Mouse (Mus musculus): ENCODE measurements around the gene Iars2. TPM values are rescaled to one million over a fixed set of nuclear protein-coding genes. Genes with fewer than 3 reads are reported as not detected.

Gene Iars2
- polyA plus RNA-seq, 1 experiment from 2014 or later: 86.6 TPM

GRCm38 (mm10) chr1:185358211-185358610, 29.0 kb upstream of the Iars2 start:
- H3K27me3 ChIP-seq (replicated peaks; ENCODE audit: control insufficient read depth, insufficient read depth, low read length): no peaks in the 10 kb centered on the region
- peaks cover 8% of the 10 kb centered on the region; the same call in 1 of the 2 replicates for H3K36me3 ChIP-seq (ENCODE audit: control insufficient read depth, insufficient read depth, low read length)
- H3K9ac ChIP-seq (ENCODE audit: low read depth, low read length): no peak overlapping the region
- no peak overlapping the region for H3K27ac ChIP-seq (ENCODE audit: low read length)
- H3K4me3 ChIP-seq (ENCODE audit: low read length): no peak overlapping the region
- ATAC-seq: no peak
- H3K9me3 ChIP-seq (ENCODE audit: control insufficient read depth, low read length): no peaks in the 10 kb centered on the region
- no peak overlapping the region for H3K4me2 ChIP-seq (ENCODE audit: low read depth, low read length)
- WGBS: 88% methylated on average over 4 of the region's 4 CpGs
- peaks cover 7% of the 10 kb centered on the region; the same call in 1 of the 2 replicates for H3K4me1 ChIP-seq (ENCODE audit: control insufficient read depth, insufficient read depth, low read length)

GRCm38 (mm10) chr1:185356246-185356645, 27.1 kb upstream of the Iars2 start:
- Histone ChIP-seq H3K9me3 (ENCODE audit: control insufficient read depth, low read length) (no peaks in the 10 kb centered on the region), H3K27me3 (replicated peaks; ENCODE audit: control insufficient read depth, insufficient read depth, low read length) (no peaks in the 10 kb centered on the region), H3K4me1 (ENCODE audit: control insufficient read depth, insufficient read depth, low read length) (no peaks in the 10 kb centered on the region), H3K4me2 (ENCODE audit: low read depth, low read length) (no peak overlapping the region), H3K9ac (ENCODE audit: low read depth, low read length) (no peak overlapping the region), H3K27ac (ENCODE audit: low read length) (no peak overlapping the region), H3K36me3 (ENCODE audit: control insufficient read depth, insufficient read depth, low read length) (peaks cover 8% of the 10 kb centered on the region; the same call in 1 of the 2 replicates), H3K4me3 (ENCODE audit: low read length) (no peak overlapping the region)
- ATAC-seq: no peak
- WGBS: 92% methylated on average over 8 of the region's 8 CpGs

GRCm38 (mm10) chr1:185354731-185355130, 25.5 kb upstream of the Iars2 start:
- Histone ChIP-seq H3K4me3 (ENCODE audit: low read length) (no peak overlapping the region), H3K27ac (ENCODE audit: low read length) (no peak overlapping the region), H3K27me3 (replicated peaks; ENCODE audit: control insufficient read depth, insufficient read depth, low read length) (no peaks in the 10 kb centered on the region), H3K4me2 (ENCODE audit: low read depth, low read length) (no peak overlapping the region), H3K36me3 (ENCODE audit: control insufficient read depth, insufficient read depth, low read length) (peaks cover 6% of the 10 kb centered on the region; the same call in 1 of the 2 replicates), H3K9me3 (ENCODE audit: control insufficient read depth, low read length) (no peaks in the 10 kb centered on the region), H3K4me1 (ENCODE audit: control insufficient read depth, insufficient read depth, low read length) (no peaks in the 10 kb centered on the region), H3K9ac (ENCODE audit: low read depth, low read length) (no peak overlapping the region)
- no peak for ATAC-seq
- WGBS: 89% methylated on average over 4 of the region's 4 CpGs

GRCm38 (mm10) chr1:185353351-185353750, 24.2 kb upstream of the Iars2 start:
- H3K9ac ChIP-seq (ENCODE audit: low read depth, low read length): no peak overlapping the region
- 95% methylated on average over 8 of the region's 8 CpGs for WGBS
- no peak overlapping the region for H3K4me3 ChIP-seq (ENCODE audit: low read length)
- no peak for ATAC-seq
- H3K9me3 ChIP-seq (ENCODE audit: control insufficient read depth, low read length): no peaks in the 10 kb centered on the region
- H3K36me3 ChIP-seq (ENCODE audit: control insufficient read depth, insufficient read depth, low read length): no peaks in the 10 kb centered on the region; the same call in 1 of the 2 replicates
- no peak overlapping the region for H3K4me2 ChIP-seq (ENCODE audit: low read depth, low read length)
- no peaks in the 10 kb centered on the region for H3K4me1 ChIP-seq (ENCODE audit: control insufficient read depth, insufficient read depth, low read length)
- no peaks in the 10 kb centered on the region for H3K27me3 ChIP-seq (replicated peaks; ENCODE audit: control insufficient read depth, insufficient read depth, low read length)
- H3K27ac ChIP-seq (ENCODE audit: low read length): no peak overlapping the region

GRCm38 (mm10) chr1:185352151-185352550, 23.0 kb upstream of the Iars2 start:
- Histone ChIP-seq H3K4me2 (ENCODE audit: low read depth, low read length) (no peak overlapping the region), H3K27ac (ENCODE audit: low read length) (no peak overlapping the region), H3K27me3 (replicated peaks; ENCODE audit: control insufficient read depth, insufficient read depth, low read length) (no peaks in the 10 kb centered on the region), H3K9me3 (ENCODE audit: control insufficient read depth, low read length) (no peaks in the 10 kb centered on the region), H3K36me3 (ENCODE audit: control insufficient read depth, insufficient read depth, low read length) (no peaks in the 10 kb centered on the region; the same call in 1 of the 2 replicates), H3K4me3 (ENCODE audit: low read length) (no peak overlapping the region), H3K9ac (ENCODE audit: low read depth, low read length) (no peak overlapping the region), H3K4me1 (ENCODE audit: control insufficient read depth, insufficient read depth, low read length) (no peaks in the 10 kb centered on the region)
- ATAC-seq: no peak
- WGBS: 92% methylated on average over 12 of the region's 12 CpGs

GRCm38 (mm10) chr1:185350611-185351010, 21.4 kb upstream of the Iars2 start:
- no peaks in the 10 kb centered on the region for H3K9me3 ChIP-seq (ENCODE audit: control insufficient read depth, low read length)
- 94% methylated on average over 4 of the region's 4 CpGs for WGBS
- no peak overlapping the region for H3K4me2 ChIP-seq (ENCODE audit: low read depth, low read length)
- H3K36me3 ChIP-seq (ENCODE audit: control insufficient read depth, insufficient read depth, low read length): peaks cover 2% of the 10 kb centered on the region; the same call in 1 of the 2 replicates
- no peak overlapping the region for H3K27ac ChIP-seq (ENCODE audit: low read length)
- H3K27me3 ChIP-seq (replicated peaks; ENCODE audit: control insufficient read depth, insufficient read depth, low read length): no peaks in the 10 kb centered on the region
- no peak overlapping the region for H3K4me3 ChIP-seq (ENCODE audit: low read length)
- H3K4me1 ChIP-seq (ENCODE audit: control insufficient read depth, insufficient read depth, low read length): no peaks in the 10 kb centered on the region
- ATAC-seq: no peak
- no peak overlapping the region for H3K9ac ChIP-seq (ENCODE audit: low read depth, low read length)

GRCm38 (mm10) chr1:185349741-185350140, 20.5 kb upstream of the Iars2 start:
- no peaks in the 10 kb centered on the region for H3K9me3 ChIP-seq (ENCODE audit: control insufficient read depth, low read length)
- ATAC-seq: no peak
- H3K27ac ChIP-seq (ENCODE audit: low read length): no peak overlapping the region
- H3K27me3 ChIP-seq (replicated peaks; ENCODE audit: control insufficient read depth, insufficient read depth, low read length): no peaks in the 10 kb centered on the region
- no peak overlapping the region for H3K4me3 ChIP-seq (ENCODE audit: low read length)
- 90% methylated on average over 14 of the region's 14 CpGs for WGBS
- no peak overlapping the region for H3K4me2 ChIP-seq (ENCODE audit: low read depth, low read length)
- H3K4me1 ChIP-seq (ENCODE audit: control insufficient read depth, insufficient read depth, low read length): no peaks in the 10 kb centered on the region
- H3K9ac ChIP-seq (ENCODE audit: low read depth, low read length): no peak overlapping the region
- H3K36me3 ChIP-seq (ENCODE audit: control insufficient read depth, insufficient read depth, low read length): peaks cover 2% of the 10 kb centered on the region; the same call in 1 of the 2 replicates

- H3K36me3 ChIP-seq (ENCODE audit: control insufficient read depth, insufficient read depth, low read length): peaks cover 17% of the 10 kb centered on the region
- H3K27me3 ChIP-seq (replicated peaks; ENCODE audit: control insufficient read depth, insufficient read depth, low read length): no peaks in the 10 kb centered on the region
- H3K4me2 ChIP-seq (ENCODE audit: low read depth, low read length): no peak overlapping the region
- H3K27ac ChIP-seq (ENCODE audit: low read length): no peak overlapping the region
- H3K9ac ChIP-seq (ENCODE audit: low read depth, low read length): no peak overlapping the region
- no peaks in the 10 kb centered on the region for H3K9me3 ChIP-seq (ENCODE audit: control insufficient read depth, low read length)
- peak; percentile 47; the same call in 1 of the 2 replicates for ATAC-seq
- H3K4me1 ChIP-seq (ENCODE audit: control insufficient read depth, insufficient read depth, low read length): no peaks in the 10 kb centered on the region
- no peak overlapping the region for H3K4me3 ChIP-seq (ENCODE audit: low read length)
- 67% methylated on average over 10 of the region's 10 CpGs for WGBS
Observed at GRCm38 (mm10) chr1:185346188-185346587, 17.0 kb upstream of the Iars2 start.

- WGBS: 87% methylated on average over 8 of the region's 8 CpGs
- no peak for ATAC-seq
- H3K9me3 ChIP-seq (ENCODE audit: control insufficient read depth, low read length): no peaks in the 10 kb centered on the region
- H3K36me3 ChIP-seq (ENCODE audit: control insufficient read depth, insufficient read depth, low read length): peaks cover 19% of the 10 kb centered on the region
- H3K4me1 ChIP-seq (ENCODE audit: control insufficient read depth, insufficient read depth, low read length): no peaks in the 10 kb centered on the region
- no peak overlapping the region for H3K4me2 ChIP-seq (ENCODE audit: low read depth, low read length)
- no peaks in the 10 kb centered on the region for H3K27me3 ChIP-seq (replicated peaks; ENCODE audit: control insufficient read depth, insufficient read depth, low read length)
- no peak overlapping the region for H3K9ac ChIP-seq (ENCODE audit: low read depth, low read length)
- no peak overlapping the region for H3K4me3 ChIP-seq (ENCODE audit: low read length)
- no peak overlapping the region for H3K27ac ChIP-seq (ENCODE audit: low read length)
Observed at GRCm38 (mm10) chr1:185343422-185343821, 14.2 kb upstream of the Iars2 start.

GRCm38 (mm10) chr1:185342441-185342840, 13.2 kb upstream of the Iars2 start:
- Histone ChIP-seq H3K4me3 (ENCODE audit: low read length) (no peak overlapping the region), H3K4me1 (ENCODE audit: control insufficient read depth, insufficient read depth, low read length) (no peaks in the 10 kb centered on the region), H3K27ac (ENCODE audit: low read length) (no peak overlapping the region), H3K27me3 (replicated peaks; ENCODE audit: control insufficient read depth, insufficient read depth, low read length) (no peaks in the 10 kb centered on the region), H3K4me2 (ENCODE audit: low read depth, low read length) (no peak overlapping the region), H3K9ac (ENCODE audit: low read depth, low read length) (no peak overlapping the region), H3K9me3 (ENCODE audit: control insufficient read depth, low read length) (no peaks in the 10 kb centered on the region), H3K36me3 (ENCODE audit: control insufficient read depth, insufficient read depth, low read length) (peaks cover 21% of the 10 kb centered on the region)
- no peak for ATAC-seq
- 95% methylated on average over 4 of the region's 4 CpGs for WGBS
